Mouse (Mus musculus): ENCODE results near the gene Gm4491. TPM values are rescaled to one million over a fixed set of nuclear protein-coding genes. Genes with fewer than 3 reads are reported as not detected.
A peak's percentile ranks its signal among the peaks of the same experiment; 100 is the strongest.
"Not testable (repeated sequence)": the region's sequence is repeated elsewhere in the genome, so short reads cannot be mapped to it uniquely, and the experiment has no call there.

Gene Gm4491
- polyA plus RNA-seq, 1 experiment, result not detected

DNA sequence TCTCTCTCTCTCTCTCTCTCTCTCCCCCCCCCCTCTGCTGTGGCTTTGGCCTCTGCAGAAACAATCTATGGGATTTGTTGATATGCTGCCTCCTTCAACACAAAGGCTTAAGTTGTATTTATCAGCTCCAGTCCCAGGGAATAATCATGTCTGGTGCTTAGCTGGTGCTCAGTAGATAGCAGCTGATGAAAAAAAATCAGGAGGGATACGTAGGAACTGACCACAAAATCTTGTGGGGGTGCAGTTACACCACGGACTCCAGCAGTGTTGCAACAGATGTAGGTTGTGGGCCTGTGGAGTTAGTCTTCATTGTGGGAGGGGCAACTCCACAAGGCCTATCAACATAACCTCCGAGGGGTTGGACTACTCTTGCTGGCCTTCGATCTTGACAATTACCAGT, 19.8 kb downstream of the Gm4491 start:
- no peak for DNase-seq
- 55% methylated on average over 4 of the region's 4 CpGs for WGBS
- no peak overlapping the region for H3K4me3 ChIP-seq (ENCODE audit: control insufficient read depth, insufficient read depth, low read length)
- no peaks in the 10 kb centered on the region for H3K4me1 ChIP-seq (replicated peaks; ENCODE audit: control insufficient read depth, insufficient read depth, low read length)
- TF ChIP-seq POLR2A (IDR thresholded peaks at IDR 0.05; ENCODE audit: control insufficient read depth, extremely low read depth, insufficient read depth, low read length, poor library complexity) (no peak), CTCF (IDR thresholded peaks at IDR 0.05; ENCODE audit: borderline replicate concordance, control insufficient read depth, extremely low read depth, insufficient read depth, low read length, poor library complexity) (no peak)
- H3K27me3 ChIP-seq (ENCODE audit: control insufficient read depth, insufficient read depth, low read length), result no peaks in the 10 kb centered on the region
- H3K27ac ChIP-seq (ENCODE audit: control insufficient read depth, insufficient read depth, low read length), result no peak overlapping the region
- H3K36me3 ChIP-seq (ENCODE audit: control insufficient read depth, insufficient read depth, low read length), result no peaks in the 10 kb centered on the region

DNA sequence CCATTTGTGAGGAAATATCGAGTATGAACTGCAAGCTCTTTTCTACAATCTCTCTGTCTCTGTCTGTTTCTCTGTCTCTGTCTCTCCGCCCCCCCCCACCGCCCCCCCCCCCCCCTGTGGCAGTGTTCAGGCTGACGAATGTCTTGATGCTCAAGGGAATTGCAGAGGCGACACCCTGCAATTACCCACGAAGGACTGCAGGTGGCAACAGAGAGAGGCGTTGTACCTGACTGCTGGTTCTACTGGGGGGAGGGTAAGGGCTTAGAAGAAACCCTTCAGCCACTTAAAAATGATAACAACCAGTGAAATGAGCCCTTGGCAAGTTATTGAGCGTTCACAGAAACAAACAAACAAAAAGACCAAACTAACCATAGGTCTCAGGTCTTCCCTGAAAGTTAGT, 22.7 kb downstream of the Gm4491 start:
- H3K36me3 ChIP-seq (ENCODE audit: control insufficient read depth, insufficient read depth, low read length), result no peaks in the 10 kb centered on the region
- WGBS, result 6% methylated on average over 8 of the region's 8 CpGs
- no peaks in the 10 kb centered on the region for H3K27me3 ChIP-seq (ENCODE audit: control insufficient read depth, insufficient read depth, low read length)
- TF ChIP-seq CTCF (IDR thresholded peaks at IDR 0.05; ENCODE audit: borderline replicate concordance, control insufficient read depth, extremely low read depth, insufficient read depth, low read length, poor library complexity) (no peak), POLR2A (IDR thresholded peaks at IDR 0.05; ENCODE audit: control insufficient read depth, extremely low read depth, insufficient read depth, low read length, poor library complexity) (no peak)
- H3K4me1 ChIP-seq (replicated peaks; ENCODE audit: control insufficient read depth, insufficient read depth, low read length), result no peaks in the 10 kb centered on the region
- H3K27ac ChIP-seq (ENCODE audit: control insufficient read depth, insufficient read depth, low read length), result no peak overlapping the region
- DNase-seq, result peak; percentile 42
- no peak overlapping the region for H3K4me3 ChIP-seq (ENCODE audit: control insufficient read depth, insufficient read depth, low read length)

DNA sequence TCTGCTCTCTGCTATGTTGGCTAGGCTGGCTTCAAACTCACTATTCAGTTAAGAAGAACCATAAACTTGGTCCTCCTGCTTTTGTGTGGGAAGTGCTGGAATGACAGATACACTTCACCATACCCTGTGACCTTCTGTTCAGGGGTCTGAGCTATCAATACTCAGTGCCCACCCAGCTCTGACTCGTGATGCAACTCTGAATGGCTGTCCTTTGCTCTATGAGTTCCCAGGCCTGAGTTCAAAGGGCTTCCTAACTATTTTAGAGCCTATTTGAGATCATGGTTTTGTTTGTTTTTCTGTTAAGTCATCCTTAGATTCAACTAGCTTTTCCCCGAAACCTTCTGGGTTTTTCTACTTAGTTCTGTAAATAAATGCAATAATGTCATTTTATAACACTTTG, 25.7 kb downstream of the Gm4491 start:
- Histone ChIP-seq H3K4me3 (ENCODE audit: control insufficient read depth, insufficient read depth, low read length) (no peak overlapping the region), H3K4me1 (replicated peaks; ENCODE audit: control insufficient read depth, insufficient read depth, low read length) (0 out of 2 replicates have a peak, but pooled peaks cover 5% of the 10 kb centered on the region), H3K36me3 (ENCODE audit: control insufficient read depth, insufficient read depth, low read length) (no peaks in the 10 kb centered on the region), H3K27ac (ENCODE audit: control insufficient read depth, insufficient read depth, low read length) (no peak overlapping the region), H3K27me3 (ENCODE audit: control insufficient read depth, insufficient read depth, low read length) (no peaks in the 10 kb centered on the region)
- WGBS, result 84% methylated on average over 2 of the region's 2 CpGs
- no peak for TF ChIP-seq CTCF (IDR thresholded peaks at IDR 0.05; ENCODE audit: borderline replicate concordance, control insufficient read depth, extremely low read depth, insufficient read depth, low read length, poor library complexity)
- TF ChIP-seq POLR2A (IDR thresholded peaks at IDR 0.05; ENCODE audit: control insufficient read depth, extremely low read depth, insufficient read depth, low read length, poor library complexity), result no peak
- DNase-seq, result no peak

- 93% methylated on average over 7 of the region's 7 CpGs for WGBS
- H3K27me3 ChIP-seq (ENCODE audit: control insufficient read depth, insufficient read depth, low read length), result no peaks in the 10 kb centered on the region
- DNase-seq, result no peak
- H3K4me1 ChIP-seq (replicated peaks; ENCODE audit: control insufficient read depth, insufficient read depth, low read length), result 0 out of 2 replicates have a peak, but pooled peaks cover 5% of the 10 kb centered on the region
- no peaks in the 10 kb centered on the region for H3K36me3 ChIP-seq (ENCODE audit: control insufficient read depth, insufficient read depth, low read length)
- H3K4me3 ChIP-seq (ENCODE audit: control insufficient read depth, insufficient read depth, low read length), result no peak overlapping the region
- no peak overlapping the region for H3K27ac ChIP-seq (ENCODE audit: control insufficient read depth, insufficient read depth, low read length)
- TF ChIP-seq POLR2A (IDR thresholded peaks at IDR 0.05; ENCODE audit: control insufficient read depth, extremely low read depth, insufficient read depth, low read length, poor library complexity) (no peak), CTCF (IDR thresholded peaks at IDR 0.05; ENCODE audit: borderline replicate concordance, control insufficient read depth, extremely low read depth, insufficient read depth, low read length, poor library complexity) (no peak)
Measured at GRCm38 (mm10) chr14:57089107-57089506, 26.6 kb downstream of the Gm4491 start.

DNA sequence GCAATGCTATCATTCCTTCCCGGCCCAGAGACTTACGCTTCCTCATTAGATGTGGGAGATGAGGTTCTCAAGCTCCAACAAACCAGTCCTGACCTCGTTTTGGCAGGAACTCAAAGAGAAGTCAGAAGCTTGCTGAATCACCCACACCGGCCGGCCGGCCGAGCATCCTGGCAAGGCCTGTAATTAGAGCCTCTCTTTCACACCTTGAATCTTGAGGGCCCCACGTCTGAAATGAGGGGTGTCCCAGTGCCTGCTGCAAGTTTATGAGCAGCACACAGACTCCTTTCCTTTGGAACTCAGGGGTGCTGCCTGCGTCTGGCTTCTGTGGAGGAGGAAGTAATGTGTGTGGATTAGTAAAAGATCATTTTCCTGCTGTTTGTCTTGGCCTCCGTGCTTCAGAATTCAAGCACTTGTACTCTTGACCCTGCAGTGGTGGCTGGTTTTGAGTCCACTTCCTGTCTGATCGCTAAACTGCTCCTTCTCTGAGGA, 31.5 kb downstream of the Gm4491 start:
- DNase-seq, result no peak
- no peak overlapping the region for H3K27ac ChIP-seq (ENCODE audit: control insufficient read depth, insufficient read depth, low read length)
- TF ChIP-seq CTCF (IDR thresholded peaks at IDR 0.05; ENCODE audit: borderline replicate concordance, control insufficient read depth, extremely low read depth, insufficient read depth, low read length, poor library complexity) (no peak), POLR2A (IDR thresholded peaks at IDR 0.05; ENCODE audit: control insufficient read depth, extremely low read depth, insufficient read depth, low read length, poor library complexity) (no peak)

GRCm38 (mm10) chr14:57082863-57083262, 32.8 kb downstream of the Gm4491 start:
- H3K4me3 ChIP-seq (ENCODE audit: control insufficient read depth, insufficient read depth, low read length), result no peak overlapping the region
- H3K4me1 ChIP-seq (replicated peaks; ENCODE audit: control insufficient read depth, insufficient read depth, low read length), result 0 out of 2 replicates have a peak, but pooled peaks cover 5% of the 10 kb centered on the region
- H3K27ac ChIP-seq (ENCODE audit: control insufficient read depth, insufficient read depth, low read length), result no peak overlapping the region
- 97% methylated on average over 1 of the region's 1 CpGs for WGBS
- no peaks in the 10 kb centered on the region for H3K27me3 ChIP-seq (ENCODE audit: control insufficient read depth, insufficient read depth, low read length)
- no peaks in the 10 kb centered on the region for H3K36me3 ChIP-seq (ENCODE audit: control insufficient read depth, insufficient read depth, low read length)
- no peak for DNase-seq
- TF ChIP-seq CTCF (IDR thresholded peaks at IDR 0.05; ENCODE audit: borderline replicate concordance, control insufficient read depth, extremely low read depth, insufficient read depth, low read length, poor library complexity) (no peak), POLR2A (IDR thresholded peaks at IDR 0.05; ENCODE audit: control insufficient read depth, extremely low read depth, insufficient read depth, low read length, poor library complexity) (no peak)

More for the DNA sequence above, 31.5 kb downstream of the Gm4491 start:
- Histone ChIP-seq H3K4me3 (ENCODE audit: control insufficient read depth, insufficient read depth, low read length) (no peak overlapping the region), H3K27me3 (ENCODE audit: control insufficient read depth, insufficient read depth, low read length) (no peaks in the 10 kb centered on the region), H3K36me3 (ENCODE audit: control insufficient read depth, insufficient read depth, low read length) (no peaks in the 10 kb centered on the region), H3K4me1 (replicated peaks; ENCODE audit: control insufficient read depth, insufficient read depth, low read length) (0 out of 2 replicates have a peak, but pooled peaks cover 5% of the 10 kb centered on the region)
- 29% methylated on average over 11 of the region's 11 CpGs for WGBS

DNA sequence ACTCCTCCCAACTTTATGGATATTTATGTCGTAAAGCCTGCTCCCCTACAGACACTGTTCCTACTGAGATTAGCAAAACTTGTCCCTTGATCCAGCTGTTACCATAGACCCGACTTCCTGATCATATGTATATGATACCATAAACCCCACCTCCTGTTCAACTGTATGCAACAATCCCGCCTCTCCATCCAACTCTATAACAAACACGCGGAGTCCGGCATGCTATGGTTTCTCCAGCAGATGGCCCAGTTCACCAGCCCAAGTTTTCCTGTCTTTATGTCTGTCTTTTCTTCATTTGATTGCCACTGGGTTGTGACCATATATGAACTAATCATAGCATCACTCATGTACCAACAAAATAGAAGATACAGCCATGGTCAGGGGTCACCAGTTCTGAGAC, 40.1 kb downstream of the Gm4491 start:
- WGBS, result 92% methylated on average over 6 of the region's 6 CpGs
- TF ChIP-seq POLR2A (IDR thresholded peaks at IDR 0.05; ENCODE audit: control insufficient read depth, extremely low read depth, insufficient read depth, low read length, poor library complexity) (no peak), CTCF (IDR thresholded peaks at IDR 0.05; ENCODE audit: borderline replicate concordance, control insufficient read depth, extremely low read depth, insufficient read depth, low read length, poor library complexity) (no peak)
- no peak for DNase-seq
- no peaks in the 10 kb centered on the region for H3K4me1 ChIP-seq (replicated peaks; ENCODE audit: control insufficient read depth, insufficient read depth, low read length)
- no peak overlapping the region for H3K4me3 ChIP-seq (ENCODE audit: control insufficient read depth, insufficient read depth, low read length)
- no peaks in the 10 kb centered on the region for H3K36me3 ChIP-seq (ENCODE audit: control insufficient read depth, insufficient read depth, low read length)
- H3K27ac ChIP-seq (ENCODE audit: control insufficient read depth, insufficient read depth, low read length), result no peak overlapping the region
- no peaks in the 10 kb centered on the region for H3K27me3 ChIP-seq (ENCODE audit: control insufficient read depth, insufficient read depth, low read length)

- DNase-seq, result peak; percentile 65
- WGBS, result 2% methylated on average over 2 of the region's 2 CpGs
- not testable (repeated sequence) for H3K27me3 ChIP-seq (ENCODE audit: control insufficient read depth, insufficient read depth, low read length); H3K27ac ChIP-seq (ENCODE audit: control insufficient read depth, insufficient read depth, low read length); H3K36me3 ChIP-seq (ENCODE audit: control insufficient read depth, insufficient read depth, low read length); H3K4me3 ChIP-seq (ENCODE audit: control insufficient read depth, insufficient read depth, low read length); H3K4me1 ChIP-seq (replicated peaks; ENCODE audit: control insufficient read depth, insufficient read depth, low read length)
Measured at GRCm38 (mm10) chr14:57069906-57070305, 45.8 kb downstream of the Gm4491 start.

All from thymus, adult 2 months (tissue).